Mouse (Mus musculus) hindbrain, embryonic 13.5 days (tissue): ENCODE results near the gene Dnah14. TPM values are rescaled to one million over a fixed set of nuclear protein-coding genes. Genes with fewer than 3 reads are reported as not detected.
"Not testable (repeated sequence)": the region's sequence is repeated elsewhere in the genome, so short reads cannot be mapped to it uniquely, and the experiment has no call there.

ENCODE experiments used
- ATAC-seq: fragments of 200-750 bp; cut with Nextera tagmentation; 2 replicates; pipeline ENCODE4 v1.8.0; 2017; ENCODE audit warnings: moderate TSS enrichment; ENCODE audit not compliant: low FRiP score
- H3K27ac ChIP-seq: fragments of 300-500 bp; sonication (generic); 2 replicates; pipeline ENCODE4 v1.5.1; 2015; ENCODE audit warnings: inconsistent platforms, mild to moderate bottlenecking, moderate library complexity
- H3K27me3 ChIP-seq: fragments of 300-500 bp; sonication (generic); 2 replicates; pipeline ENCODE4 v1.6.1; 2015; ENCODE audit warnings: mild to moderate bottlenecking, inconsistent platforms
- H3K36me3 ChIP-seq: fragments of 300-500 bp; sonication (generic); 2 replicates; pipeline ENCODE4 v1.6.1; 2015; ENCODE audit warnings: mild to moderate bottlenecking, inconsistent platforms
- H3K4me1 ChIP-seq: fragments of 300-500 bp; sonication (generic); replicated peaks from 2 replicates; pipeline ENCODE4 v1.6.1; 2015; ENCODE audit warnings: inconsistent platforms
- H3K4me2 ChIP-seq: fragments of 300-500 bp; sonication (generic); 2 replicates; pipeline ENCODE4 v1.6.1; 2015; ENCODE audit warnings: inconsistent platforms, mild to moderate bottlenecking, moderate library complexity
- H3K4me3 ChIP-seq: fragments of 300-500 bp; sonication (generic); 2 replicates; pipeline ENCODE4 v1.5.1; 2015; ENCODE audit warnings: mild to moderate bottlenecking, inconsistent platforms
- H3K9ac ChIP-seq: fragments of 300-500 bp; sonication (generic); 2 replicates; pipeline ENCODE4 v1.6.1; 2015; ENCODE audit warnings: mild to moderate bottlenecking, inconsistent platforms
- H3K9me3 ChIP-seq: fragments of 300-500 bp; sonication (generic); 2 replicates; pipeline ENCODE4 v1.6.1; 2016; ENCODE audit warnings: inconsistent platforms
- WGBS: fragments of 180-500 bp; shearing (Covaris S2); methylation state at CpG from one replicate; pipeline ENCODE4 v1.1.7; 2015; 5-methylcytosine and 5-hydroxymethylcytosine counted together
- polyA plus RNA-seq: library from polyadenylated mRNA; unstranded; fragments of >200 nt; fragmentation: Nextera tagmentation; extraction: Ambion mirVana; gene quantifications from 2 replicates; pipeline ENCODE4 v1.2.1, GENCODE M21; 2015

Dnah14 gene
- polyA plus RNA-seq, 1 experiment from 2014 or later, result 0.65 TPM

- Histone ChIP-seq H3K4me3 (no peak overlapping the region), H3K4me2 (no peak overlapping the region), H3K27ac (no peak overlapping the region), H3K4me1 (0 out of 2 replicates have a peak, but pooled peaks cover 3% of the 10 kb centered on the region), H3K27me3 (no peaks in the 10 kb centered on the region), H3K9ac (no peak overlapping the region), H3K36me3 (no peaks in the 10 kb centered on the region), H3K9me3 (no peaks in the 10 kb centered on the region)
- ATAC-seq, result no peak
- 77% methylated on average over 5 of the region's 5 CpGs for WGBS
Measured at GRCm38 (mm10) chr1:181733517-181733916, 157.2 kb downstream of the Dnah14 start.

GRCm38 (mm10) chr1:181740259-181740658, 163.9 kb downstream of the Dnah14 start:
- peaks cover 9% of the 10 kb centered on the region; the same call in 1 of the 2 replicates for H3K4me1 ChIP-seq
- no peak overlapping the region for H3K4me2 ChIP-seq
- no peak overlapping the region for H3K4me3 ChIP-seq
- H3K27me3 ChIP-seq, result no peaks in the 10 kb centered on the region
- no peak overlapping the region for H3K9ac ChIP-seq
- no peaks in the 10 kb centered on the region for H3K36me3 ChIP-seq
- no peaks in the 10 kb centered on the region for H3K9me3 ChIP-seq
- no peak overlapping the region for H3K27ac ChIP-seq
- no peak for ATAC-seq
- WGBS, result 37% methylated on average over 5 of the region's 5 CpGs

GRCm38 (mm10) chr1:181742251-181742885, 166.0 kb downstream of the Dnah14 start:
- H3K4me3 ChIP-seq, result no peak overlapping the region
- WGBS, result 36% methylated on average over 4 of the region's 4 CpGs
- no peak overlapping the region for H3K27ac ChIP-seq
- no peak for ATAC-seq
- no peak overlapping the region for H3K4me2 ChIP-seq
- peaks cover 9% of the 10 kb centered on the region; the same call in 1 of the 2 replicates for H3K4me1 ChIP-seq
- H3K9me3 ChIP-seq, result no peaks in the 10 kb centered on the region
- no peaks in the 10 kb centered on the region for H3K27me3 ChIP-seq
- H3K9ac ChIP-seq, result no peak overlapping the region
- no peaks in the 10 kb centered on the region for H3K36me3 ChIP-seq

GRCm38 (mm10) chr1:181769392-181769791, 193.0 kb downstream of the Dnah14 start:
- no peak for ATAC-seq
- no peak overlapping the region for H3K9ac ChIP-seq
- no peaks in the 10 kb centered on the region for H3K9me3 ChIP-seq
- WGBS, result 58% methylated on average over 14 of the region's 14 CpGs
- no peak overlapping the region for H3K27ac ChIP-seq
- no peaks in the 10 kb centered on the region for H3K36me3 ChIP-seq
- H3K4me2 ChIP-seq, result no peak overlapping the region
- no peak overlapping the region for H3K4me3 ChIP-seq
- no peaks in the 10 kb centered on the region for H3K27me3 ChIP-seq
- no peaks in the 10 kb centered on the region for H3K4me1 ChIP-seq

- ATAC-seq, result no peak
- Histone ChIP-seq H3K4me2 (no peak overlapping the region), H3K9ac (no peak overlapping the region), H3K4me3 (no peak overlapping the region), H3K4me1 (no peaks in the 10 kb centered on the region), H3K36me3 (no peaks in the 10 kb centered on the region), H3K27me3 (no peaks in the 10 kb centered on the region), H3K27ac (no peak overlapping the region), H3K9me3 (peaks cover 4% of the 10 kb centered on the region; the same call in 1 of the 2 replicates)
- WGBS, result 91% methylated on average over 3 of the region's 3 CpGs
Measured at GRCm38 (mm10) chr1:181771871-181772270, 195.5 kb downstream of the Dnah14 start.

- no peaks in the 10 kb centered on the region for H3K36me3 ChIP-seq
- 42% methylated on average over 1 of the region's 1 CpGs for WGBS
- H3K27me3 ChIP-seq, result no peaks in the 10 kb centered on the region
- peaks cover 4% of the 10 kb centered on the region; the same call in 1 of the 2 replicates for H3K9me3 ChIP-seq
- H3K4me3 ChIP-seq, result no peak overlapping the region
- H3K4me1 ChIP-seq, result no peaks in the 10 kb centered on the region
- no peak overlapping the region for H3K9ac ChIP-seq
- H3K27ac ChIP-seq, result no peak overlapping the region
- no peak overlapping the region for H3K4me2 ChIP-seq
- ATAC-seq, result no peak
Measured at GRCm38 (mm10) chr1:181776541-181776940, 200.2 kb downstream of the Dnah14 start.

- not testable (repeated sequence) for H3K4me2 ChIP-seq
- 97% methylated on average over 11 of the region's 11 CpGs for WGBS
Measured at GRCm38 (mm10) chr1:181782600-181782999, 206.2 kb downstream of the Dnah14 start.

GRCm38 (mm10) chr1:181789952-181790351, 213.6 kb downstream of the Dnah14 start:
- no peak for ATAC-seq
- WGBS, result 60% methylated on average over 6 of the region's 6 CpGs

More at GRCm38 (mm10) chr1:181782600-181782999, 206.2 kb downstream of the Dnah14 start:
- H3K9me3 ChIP-seq, H3K9ac ChIP-seq, H3K4me3 ChIP-seq, H3K27me3 ChIP-seq, H3K4me1 ChIP-seq, H3K36me3 ChIP-seq, ATAC-seq, H3K27ac ChIP-seq: not testable (repeated sequence)

GRCm38 (mm10) chr1:181793541-181793940, 217.2 kb downstream of the Dnah14 start:
- Histone ChIP-seq H3K9ac (no peak overlapping the region), H3K27me3 (no peaks in the 10 kb centered on the region), H3K27ac (no peak overlapping the region), H3K4me3 (no peak overlapping the region), H3K9me3 (no peaks in the 10 kb centered on the region), H3K36me3 (no peaks in the 10 kb centered on the region), H3K4me2 (no peak overlapping the region), H3K4me1 (peaks cover 4% of the 10 kb centered on the region; the same call in 1 of the 2 replicates)
- WGBS, result 38% methylated on average over 2 of the region's 2 CpGs
- no peak for ATAC-seq

More at GRCm38 (mm10) chr1:181789952-181790351, 213.6 kb downstream of the Dnah14 start:
- Histone ChIP-seq H3K4me2 (no peak overlapping the region), H3K27me3 (no peaks in the 10 kb centered on the region), H3K9ac (no peak overlapping the region), H3K36me3 (no peaks in the 10 kb centered on the region), H3K4me1 (peaks cover 4% of the 10 kb centered on the region; the same call in 1 of the 2 replicates), H3K9me3 (no peaks in the 10 kb centered on the region), H3K27ac (no peak overlapping the region), H3K4me3 (no peak overlapping the region)

GRCm38 (mm10) chr1:181799911-181800310, 223.6 kb downstream of the Dnah14 start:
- 84% methylated on average over 3 of the region's 3 CpGs for WGBS
- no peak overlapping the region for H3K27ac ChIP-seq
- no peak for ATAC-seq
- no peaks in the 10 kb centered on the region for H3K9me3 ChIP-seq
- no peak overlapping the region for H3K9ac ChIP-seq
- H3K4me1 ChIP-seq, result no peaks in the 10 kb centered on the region
- H3K4me3 ChIP-seq, result no peak overlapping the region
- H3K4me2 ChIP-seq, result no peak overlapping the region
- H3K27me3 ChIP-seq, result no peaks in the 10 kb centered on the region
- no peaks in the 10 kb centered on the region for H3K36me3 ChIP-seq

GRCm38 (mm10) chr1:181800667-181801066, 224.3 kb downstream of the Dnah14 start:
- 88% methylated on average over 4 of the region's 4 CpGs for WGBS
- H3K27me3 ChIP-seq, result no peaks in the 10 kb centered on the region

GRCm38 (mm10) chr1:181811481-181812223, 235.3 kb downstream of the Dnah14 start:
- H3K4me3 ChIP-seq, result no peak overlapping the region
- H3K9me3 ChIP-seq, result no peaks in the 10 kb centered on the region
- H3K9ac ChIP-seq, result no peak overlapping the region
- ATAC-seq, result no peak
- no peak overlapping the region for H3K27ac ChIP-seq
- H3K4me2 ChIP-seq, result no peak overlapping the region
- no peaks in the 10 kb centered on the region for H3K27me3 ChIP-seq
- WGBS, result 87% methylated on average over 18 of the region's 18 CpGs
- peaks cover 26% of the 10 kb centered on the region for H3K36me3 ChIP-seq
- no peaks in the 10 kb centered on the region for H3K4me1 ChIP-seq

More at GRCm38 (mm10) chr1:181800667-181801066, 224.3 kb downstream of the Dnah14 start:
- no peak overlapping the region for H3K9ac ChIP-seq
- ATAC-seq, result no peak
- H3K27ac ChIP-seq, result no peak overlapping the region
- H3K4me2 ChIP-seq, result no peak overlapping the region
- no peaks in the 10 kb centered on the region for H3K9me3 ChIP-seq
- no peaks in the 10 kb centered on the region for H3K4me1 ChIP-seq
- H3K36me3 ChIP-seq, result no peaks in the 10 kb centered on the region
- no peak overlapping the region for H3K4me3 ChIP-seq
